Mouse (Mus musculus) CD4-positive, CD25-positive, alpha-beta regulatory T cell, adult 4 months (primary cell): ENCODE measurements around the gene Cpz. TPM values are rescaled to one million over a fixed set of nuclear protein-coding genes. Genes with fewer than 3 reads are reported as not detected.

Experiments used
- ATAC-seq: one replicate; pipeline ENCODE4 v1.8.0; 2017
- polyA plus RNA-seq, 2 experiments: library from polyadenylated mRNA; unstranded; fragments of 100-300 nt; shearing (Covaris generic); gene quantifications; one replicate each; pipeline ENCODE4 v1.2.1; 2017

Gene Cpz
- polyA plus RNA-seq, 2 experiments from 2014 or later = 0.13 TPM; not detected in 1

DNA sequence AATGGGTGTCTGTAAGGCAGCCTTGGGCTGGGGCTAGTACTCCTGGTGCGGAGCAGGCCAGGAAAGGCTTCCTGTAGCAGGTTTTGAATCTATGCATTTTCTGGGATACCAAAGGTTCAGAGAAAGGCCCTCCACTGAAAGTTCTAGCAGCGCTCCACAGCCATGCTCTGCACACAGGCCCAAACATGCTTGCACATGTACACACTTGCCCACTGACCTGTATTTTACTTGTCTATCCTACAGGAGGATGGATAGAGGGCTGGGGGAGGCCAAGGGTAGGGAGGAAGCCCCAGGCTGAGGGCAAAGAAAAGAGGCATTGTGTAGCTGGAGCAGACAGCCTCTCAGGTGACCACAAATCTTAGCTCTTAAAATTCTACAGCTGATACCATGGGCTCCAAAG is 1.1 kb downstream of the Cpz start:
- no peak for ATAC-seq

DNA sequence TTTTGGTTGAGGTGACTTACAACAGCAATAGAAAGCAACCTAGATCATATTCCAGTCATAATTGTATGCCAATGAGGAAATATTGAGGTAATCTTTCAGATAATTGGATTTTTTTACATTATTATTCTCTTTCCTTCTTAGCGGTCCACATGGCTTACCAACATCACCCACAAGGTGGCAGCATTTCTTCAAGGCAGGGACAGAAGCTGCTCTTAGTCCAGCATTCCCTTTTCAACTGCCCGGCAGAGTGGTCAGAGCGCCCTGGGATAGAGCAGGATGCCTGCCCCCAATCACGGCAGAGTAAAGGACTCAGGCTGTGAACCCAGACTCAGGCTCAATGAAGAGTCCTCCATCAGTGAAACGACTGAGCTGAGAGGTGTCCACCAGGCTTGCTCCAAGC is 1.8 kb downstream of the Cpz start:
- no peak for ATAC-seq

DNA sequence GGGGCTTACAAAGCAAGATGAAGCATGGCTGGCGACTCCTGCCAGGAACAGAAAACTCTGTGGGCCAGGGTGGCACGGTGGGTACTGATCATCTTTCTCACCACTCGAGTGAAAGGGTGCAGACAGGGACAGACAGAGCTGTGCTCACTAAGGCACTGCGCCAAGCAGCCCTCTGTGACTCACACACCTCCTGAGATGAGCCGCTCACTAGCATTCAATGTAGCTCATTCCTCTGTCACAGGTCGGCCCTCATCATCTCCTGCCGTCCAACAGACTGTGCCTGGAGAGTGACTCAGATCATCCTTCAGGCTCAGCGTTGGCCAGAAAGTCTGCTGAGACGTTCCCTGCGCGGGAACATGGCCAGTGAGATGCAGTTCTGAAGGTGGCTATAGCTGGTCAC is 8.7 kb downstream of the Cpz start:
- no peak for ATAC-seq

DNA sequence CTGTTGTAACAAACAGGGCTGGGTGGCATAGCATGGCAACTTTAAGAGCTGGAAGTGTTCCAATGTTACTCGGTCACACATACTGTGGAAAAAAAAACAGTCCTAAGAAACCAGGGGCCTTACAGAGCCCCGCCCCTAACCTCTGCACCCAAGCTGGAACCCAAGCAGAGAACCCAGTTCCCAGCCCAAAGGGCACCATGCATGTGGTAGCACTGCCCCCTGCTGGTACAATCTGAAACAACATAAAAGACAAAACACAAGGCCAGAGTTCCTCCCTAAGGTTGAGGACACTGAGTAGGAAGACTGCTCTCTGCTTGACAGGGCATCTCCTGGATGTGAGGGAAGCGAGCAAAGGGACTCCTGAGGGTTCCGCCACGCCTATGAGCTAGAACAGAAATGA is 14.9 kb downstream of the Cpz start:
- ATAC-seq = no peak

DNA sequence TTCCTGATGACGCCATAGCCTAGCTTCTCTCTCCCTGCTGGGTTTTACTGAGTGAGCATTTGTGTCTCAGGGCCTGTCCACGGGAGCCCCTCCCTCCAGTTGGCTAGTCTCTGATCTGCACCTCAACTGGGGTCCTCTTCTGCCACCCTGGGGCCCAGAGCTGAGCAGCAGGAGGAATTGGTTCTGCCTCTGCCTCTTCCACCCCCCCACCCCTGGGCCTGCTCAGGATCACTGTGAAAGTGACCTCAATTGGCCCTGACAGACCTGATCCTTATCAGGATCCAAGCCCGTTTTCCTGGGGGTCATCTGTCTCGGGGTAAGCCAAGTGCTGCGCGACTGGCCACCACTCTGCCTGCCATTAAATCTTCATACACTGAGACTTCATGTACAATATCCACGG is 20.5 kb downstream of the Cpz start:
- no peak for ATAC-seq

DNA sequence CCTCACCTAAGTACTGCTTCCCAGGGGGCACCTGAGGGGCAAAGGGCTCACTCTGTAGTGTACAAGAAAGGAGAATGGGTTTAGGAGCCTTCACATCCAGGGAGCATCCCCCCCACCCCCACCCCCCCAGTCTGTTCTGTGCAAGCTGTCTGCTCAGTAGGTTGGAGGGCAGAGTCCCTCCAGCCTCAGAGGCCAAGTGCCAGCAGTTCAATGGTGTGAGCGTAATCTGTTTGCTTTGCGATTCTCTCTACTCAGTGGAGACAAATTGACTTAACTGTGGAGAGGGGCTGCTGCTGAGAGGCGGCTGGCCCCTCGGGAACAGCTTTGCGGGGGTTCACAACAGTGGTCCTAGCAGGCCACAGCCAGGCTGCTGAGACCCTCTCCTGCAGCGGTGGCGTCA is 28.2 kb downstream of the Cpz start:
- no peak for ATAC-seq

DNA sequence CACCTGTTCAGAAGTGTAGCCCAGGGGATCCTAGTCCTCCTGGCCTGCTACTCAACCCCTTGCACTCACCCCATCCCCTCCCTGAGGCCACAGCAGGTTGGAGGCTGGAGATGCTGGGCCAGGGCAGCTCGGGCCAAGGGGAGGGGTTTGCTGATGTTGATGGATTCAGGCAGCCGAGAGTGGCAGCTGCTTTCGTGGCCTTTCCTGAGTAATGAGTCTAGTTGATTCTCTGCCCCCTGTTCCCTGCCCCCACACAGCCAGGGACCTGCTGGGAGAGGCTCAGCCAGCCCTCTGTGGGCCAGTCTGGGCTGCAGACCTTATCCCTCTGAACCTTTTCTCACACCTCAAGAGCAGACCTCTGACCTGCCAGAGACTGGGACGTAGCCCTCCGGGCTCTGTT is 29.5 kb downstream of the Cpz start:
- ATAC-seq = no peak

DNA sequence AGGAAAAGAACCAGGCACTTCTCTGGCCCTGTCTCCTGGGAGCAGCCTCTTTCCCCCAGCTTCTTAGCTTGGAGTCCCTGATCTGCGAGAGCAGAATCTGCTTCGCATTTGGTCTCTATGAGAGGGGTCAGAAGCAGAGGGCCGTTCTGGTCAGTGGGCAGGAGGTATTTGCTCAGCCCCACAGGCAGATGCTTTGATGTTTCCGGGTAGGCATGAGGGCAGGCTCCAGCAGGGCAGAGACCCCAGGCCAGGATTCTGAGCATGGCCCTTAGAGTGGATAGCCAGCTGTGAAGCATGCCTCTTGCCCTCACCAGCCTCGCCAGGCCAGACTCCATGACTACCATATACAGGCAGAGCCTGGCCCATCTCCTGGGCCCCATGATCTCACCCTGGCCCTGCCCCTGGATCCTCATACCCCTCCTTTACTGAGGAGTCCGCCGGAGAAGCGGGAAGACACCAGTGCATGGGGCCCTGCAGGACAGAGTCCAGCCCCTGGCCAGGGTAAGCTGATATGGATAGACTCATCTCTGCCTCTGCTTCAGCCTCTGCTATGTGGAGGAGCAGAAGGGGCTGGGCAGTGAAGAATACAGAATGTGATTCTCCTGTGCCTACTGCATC is 30.6 kb downstream of the Cpz start:
- ATAC-seq = no peak

DNA sequence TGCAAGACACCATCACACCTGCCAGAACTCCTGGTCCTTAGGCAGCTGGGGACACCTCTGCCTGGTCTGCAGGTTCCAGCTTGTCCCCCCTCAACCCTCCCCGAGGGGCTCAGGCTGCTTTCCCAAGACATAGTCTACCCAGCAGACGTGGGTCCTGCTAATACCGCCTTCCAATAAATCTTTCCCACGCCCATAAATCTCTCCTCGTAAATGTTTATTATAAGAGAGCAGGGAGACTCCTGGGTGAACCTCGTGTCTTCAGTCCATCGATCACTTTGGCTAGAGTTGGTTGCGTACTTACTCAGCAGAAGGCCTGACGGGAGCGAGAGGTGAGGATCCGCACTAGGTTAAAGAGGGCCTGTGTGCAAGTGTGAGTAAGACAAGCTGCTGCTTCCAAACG is 31.7 kb downstream of the Cpz start:
- no peak for ATAC-seq

DNA sequence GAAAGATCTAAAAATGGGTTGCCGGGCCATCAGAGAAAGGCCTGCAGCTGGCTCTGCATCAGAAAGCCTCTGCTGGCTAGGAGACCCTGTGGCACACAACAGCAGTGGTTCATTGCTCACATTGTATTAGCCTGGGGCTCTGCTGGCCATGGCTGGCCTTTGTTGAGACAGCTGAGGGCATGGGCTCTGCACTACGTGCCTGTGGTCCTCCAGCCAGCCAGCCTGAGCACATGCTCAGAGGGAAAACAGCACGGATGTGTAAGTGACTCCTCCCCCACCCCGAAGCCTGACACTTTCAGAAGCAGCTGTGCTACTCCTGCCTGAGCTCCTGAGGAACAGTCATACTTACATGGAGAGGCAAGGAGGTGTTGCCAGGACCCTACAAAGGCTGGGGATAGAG is 46.0 kb downstream of the Cpz start:
- no peak for ATAC-seq

DNA sequence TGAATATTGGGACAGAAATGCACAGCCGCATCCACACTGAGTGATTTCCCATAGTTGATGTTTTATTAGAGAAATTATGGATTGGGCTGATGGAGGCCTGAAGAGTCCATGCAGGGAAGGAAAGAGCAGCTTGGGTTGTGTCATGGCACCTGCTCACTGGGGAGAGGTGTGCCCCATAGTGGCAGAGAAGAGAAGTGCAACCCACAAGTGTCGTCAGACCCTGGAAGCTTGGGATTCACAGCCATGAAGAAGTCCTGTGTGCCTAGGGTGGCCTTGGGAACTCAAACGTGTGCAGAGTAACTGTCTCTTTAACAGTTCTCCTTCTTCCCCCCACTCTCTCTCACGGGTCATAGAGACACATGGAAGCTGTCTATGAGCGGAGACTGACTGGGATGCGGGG is 50.3 kb downstream of the Cpz start:
- no peak for ATAC-seq

DNA sequence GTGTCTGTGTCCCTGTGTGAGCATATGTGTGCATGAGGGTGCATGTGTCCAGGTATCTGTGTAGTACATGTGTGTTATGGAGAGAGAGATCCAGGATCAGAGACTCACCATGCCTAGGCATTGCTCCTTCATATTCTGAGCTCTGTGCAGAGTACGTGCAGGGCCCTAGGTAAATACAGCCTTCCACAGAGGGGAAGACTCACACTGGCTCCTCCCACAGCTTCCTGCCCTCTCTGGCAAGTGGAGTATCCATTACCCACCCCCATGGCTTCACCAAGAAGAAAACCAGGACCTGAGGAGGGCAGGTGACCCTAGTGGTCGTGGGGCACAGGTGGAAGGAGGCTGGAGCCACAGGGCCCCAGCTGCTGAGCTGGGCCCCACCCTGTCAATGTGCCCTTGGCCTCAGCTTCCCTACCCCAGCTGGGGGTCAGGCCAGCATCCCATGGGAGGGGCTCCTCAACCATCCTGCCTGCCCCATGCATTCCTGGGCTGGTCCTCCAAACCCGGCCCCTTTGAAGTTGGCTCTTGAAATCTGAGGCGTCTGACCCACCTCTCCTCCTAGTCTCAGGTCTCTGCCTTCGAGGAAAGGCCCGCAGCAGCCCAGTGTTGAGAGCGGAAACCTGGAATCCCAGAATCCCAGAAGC is 54.5 kb downstream of the Cpz start:
- ATAC-seq = no peak

DNA sequence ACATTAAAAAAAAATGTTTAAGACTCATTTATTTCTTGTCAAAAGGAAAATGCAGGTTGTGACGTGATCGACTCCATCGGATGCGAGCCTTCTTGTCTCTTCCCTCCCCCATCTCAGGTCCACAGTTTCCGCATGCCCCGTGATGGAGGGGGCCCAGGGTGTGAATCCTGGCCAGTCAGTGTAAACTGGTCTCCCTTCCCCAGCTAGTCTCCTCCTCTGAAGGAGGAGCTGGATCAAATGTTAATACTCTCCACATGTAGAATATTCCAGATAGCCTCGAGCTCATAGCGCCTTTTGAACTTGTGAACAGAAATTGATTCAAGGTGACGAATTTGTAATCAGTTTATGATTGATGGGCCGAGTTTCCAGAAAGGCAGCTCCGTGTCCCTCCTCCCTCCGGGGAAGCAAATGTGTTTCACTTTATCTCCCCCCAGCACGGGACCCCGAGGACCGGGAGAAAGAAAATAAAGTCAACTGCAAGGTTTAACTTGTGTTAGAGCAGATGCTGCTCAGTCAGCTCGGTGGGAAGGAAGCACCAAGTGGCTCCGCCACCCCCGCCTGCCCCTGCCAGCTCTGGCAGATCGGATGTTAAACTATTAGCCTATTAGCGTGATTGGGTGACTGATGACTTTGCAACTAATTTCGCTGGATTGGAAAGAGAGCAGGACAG is 59.4 kb downstream of the Cpz start:
- no peak for ATAC-seq

DNA sequence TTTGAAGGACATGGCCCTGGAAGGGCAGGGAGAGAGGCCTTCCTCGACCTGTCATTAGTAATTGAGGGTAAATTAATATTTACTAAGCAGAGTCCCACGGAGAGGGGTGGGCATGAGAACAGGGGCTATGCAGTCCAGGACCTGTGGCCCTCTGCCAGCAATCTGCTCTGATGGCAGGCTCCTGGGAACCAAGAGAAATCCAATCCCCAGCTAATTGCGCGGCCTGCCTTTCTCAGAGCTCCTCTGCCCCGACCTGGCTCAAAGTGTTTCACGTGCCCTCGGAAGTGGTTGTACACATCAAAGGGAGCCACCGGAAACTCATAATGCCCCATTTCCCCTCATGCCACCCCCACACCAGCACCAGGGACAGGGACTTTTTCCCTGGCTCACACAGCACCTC is 63.4 kb downstream of the Cpz start:
- ATAC-seq = no peak

DNA sequence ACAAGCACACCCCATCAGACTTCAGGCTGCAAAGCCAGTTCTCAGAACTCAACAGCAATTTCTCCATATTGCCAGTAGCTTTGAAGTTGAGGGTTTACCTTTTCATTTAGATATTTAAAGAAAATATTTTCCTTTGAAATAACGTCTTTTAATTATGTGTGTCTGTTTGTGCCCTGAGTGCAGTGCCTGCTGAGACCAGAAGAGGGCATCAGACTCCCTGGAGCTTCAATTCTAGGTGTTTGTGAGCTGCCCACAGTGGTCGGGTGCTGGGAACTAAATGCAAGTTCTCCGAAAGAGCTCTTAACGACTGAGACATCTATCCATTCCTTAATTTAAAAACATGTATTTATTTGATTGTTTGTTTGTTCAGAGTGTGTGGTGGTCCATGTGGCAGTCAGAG is 65.7 kb downstream of the Cpz start:
- no peak for ATAC-seq

DNA sequence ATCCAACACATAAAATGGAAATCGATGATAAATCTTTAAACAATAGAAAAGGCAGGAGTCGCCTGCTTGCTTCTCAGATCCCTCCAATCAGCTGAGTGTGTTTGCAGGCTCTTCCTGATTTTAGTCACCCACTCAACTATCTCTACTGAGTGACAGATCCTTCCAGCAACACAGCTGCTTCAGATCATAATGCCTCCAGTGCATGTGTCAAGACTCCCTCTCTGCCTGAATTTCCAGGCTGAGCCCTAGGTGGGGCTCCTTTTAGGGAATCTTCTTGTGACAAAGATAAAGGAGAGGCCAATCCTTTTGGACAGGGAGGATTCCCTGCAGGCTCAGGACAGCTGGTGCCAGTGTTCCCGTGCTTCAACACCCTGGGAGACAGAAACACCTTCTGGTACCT is 67.2 kb downstream of the Cpz start:
- no peak for ATAC-seq

DNA sequence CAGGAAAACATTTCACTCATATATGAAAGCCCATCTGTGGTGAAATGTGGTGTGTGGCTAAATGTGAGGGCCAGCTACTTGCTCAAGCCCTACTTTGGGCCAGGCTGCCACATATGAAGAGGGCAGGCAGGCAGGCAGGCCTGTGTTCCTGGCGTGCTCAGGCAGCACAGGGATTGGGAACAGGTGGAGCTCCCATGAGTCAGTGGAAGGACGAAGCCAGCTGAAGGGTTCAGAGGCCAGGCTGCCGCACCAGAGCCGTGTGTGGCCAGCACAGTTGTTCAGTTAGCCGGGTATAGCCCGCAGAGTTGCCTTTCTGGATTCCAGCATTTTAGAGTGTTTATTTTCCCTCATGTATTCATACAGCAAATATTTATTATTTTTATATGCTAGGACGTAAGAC is 68.1 kb downstream of the Cpz start:
- ATAC-seq = no peak

DNA sequence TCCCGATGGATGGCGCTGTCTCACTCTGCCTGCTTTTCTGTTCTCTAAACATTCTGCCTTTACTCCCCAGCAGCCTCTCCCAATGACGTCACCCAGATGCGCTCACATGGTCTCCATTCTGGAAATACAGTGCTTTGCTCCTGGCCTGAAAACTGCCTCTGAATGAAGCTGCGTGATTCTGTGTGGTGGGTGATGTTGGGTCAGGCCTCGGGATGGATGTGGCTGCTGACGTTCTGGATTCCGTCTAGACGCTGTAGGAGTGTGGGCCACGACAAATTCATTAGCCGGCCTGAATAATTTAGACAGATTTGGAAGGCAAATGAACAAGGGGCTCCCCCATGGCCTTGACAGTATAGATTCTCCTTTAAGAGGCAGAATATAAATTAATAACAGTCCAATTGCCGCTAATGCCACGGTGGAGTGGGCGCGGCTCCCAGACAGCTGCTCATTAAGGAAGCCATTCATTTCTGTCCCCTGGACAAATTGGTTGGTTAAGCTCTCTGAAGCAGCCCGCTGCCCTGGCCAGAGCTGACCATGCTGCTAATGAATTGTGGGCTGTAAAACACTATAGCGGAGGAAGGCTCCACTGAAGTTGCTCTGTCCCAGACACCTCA is 71.2 kb downstream of the Cpz start:
- no peak for ATAC-seq

Other genes with a start within 250 kb of the Cpz start
- not detected for gene Adra2c, start 247.4 kb downstream of the Cpz start, polyA plus RNA-seq
- not detected for gene Hmx1, start 136.6 kb downstream of the Cpz start, polyA plus RNA-seq
- gene Trmt44, start 49.4 kb upstream of the Cpz start, polyA plus RNA-seq = 1 to 10 TPM; 2.5 to 2.9 TPM
- gene Acox3, start 57.3 kb upstream of the Cpz start, polyA plus RNA-seq = 10 to 100 TPM; 19.1 to 42.0 TPM
- not detected for gene Htra3, start 154.1 kb upstream of the Cpz start, polyA plus RNA-seq
- 1 to 10 TPM; 2.6 to 4.4 TPM for gene Sh3tc1, start 214.3 kb upstream of the Cpz start, polyA plus RNA-seq
- 1 to 10 TPM; 2.8 to 3.4 TPM for gene Ablim2, start 232.2 kb upstream of the Cpz start, polyA plus RNA-seq